Mouse (Mus musculus): ENCODE data around the gene Rrp36.

DNA sequence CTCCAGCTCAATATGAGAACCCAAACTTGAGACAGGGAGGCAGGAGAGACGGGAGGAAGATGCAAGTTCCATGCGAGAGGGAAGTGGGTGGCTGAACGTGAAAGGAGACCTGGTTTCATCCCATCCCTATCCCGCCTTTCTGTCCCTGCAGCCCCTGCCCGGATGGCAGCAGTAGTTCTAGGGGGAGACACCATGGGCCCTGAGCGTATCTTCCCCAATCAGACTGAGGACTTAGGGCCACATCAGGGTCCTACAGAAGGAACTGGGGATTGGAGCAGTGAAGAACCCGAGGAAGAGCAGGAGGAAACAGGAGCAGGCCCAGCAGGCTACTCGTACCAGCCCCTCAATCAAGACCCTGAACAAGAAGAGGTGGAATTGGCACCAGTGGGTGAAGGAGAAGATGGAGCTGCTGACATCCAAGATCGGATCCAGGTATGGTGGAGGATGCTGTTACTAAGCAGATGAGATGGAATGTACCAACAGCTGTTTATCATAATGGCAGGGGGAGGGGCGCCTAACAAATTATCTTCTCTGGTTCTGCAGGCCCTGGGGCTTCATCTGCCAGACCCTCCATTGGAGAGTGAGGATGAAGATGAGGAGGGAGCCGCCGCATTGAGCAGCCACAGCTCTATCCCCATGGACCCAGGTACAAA, 7.4 kb upstream of the Rrp36 start:
- TF ChIP-seq CTCF (IDR thresholded peaks at IDR 0.05; ENCODE audit: low read depth) (no peak), EP300 (IDR thresholded peaks at IDR 0.05; ENCODE audit: low read depth) (no peak)
